Mouse (Mus musculus) right cerebral cortex, postnatal 25 days (tissue): ENCODE measurements around the gene Nup210.

ENCODE experiments used
- DNase-seq: peaks from one replicate; pipeline ENCODE4 v3.0.0; 2022

The Nup210 gene

GRCm38 (mm10) chr6:91014198-91014958 lies 102.3 kb downstream of the Nup210 start:
- DNase-seq, result no peak

DNA sequence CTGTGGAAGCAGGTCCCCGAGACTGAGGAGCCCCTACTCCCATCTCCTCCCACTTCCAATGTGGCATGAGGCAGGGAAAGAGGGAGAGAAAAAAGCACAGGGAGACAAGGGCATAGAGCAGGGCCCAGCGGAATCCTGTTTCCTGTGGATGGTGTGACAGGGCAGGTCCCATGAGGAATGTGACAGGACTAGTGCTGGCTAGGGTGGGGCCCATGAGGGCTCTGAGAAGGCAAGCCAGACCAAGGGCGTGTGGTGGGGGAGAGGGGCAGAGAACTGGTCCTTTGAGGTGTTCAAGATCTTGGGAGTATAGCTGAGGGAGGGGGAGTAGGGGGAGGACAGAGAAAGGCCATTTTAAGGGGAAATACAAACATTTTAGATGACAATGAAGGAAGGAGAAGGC lies 104.2 kb downstream of the Nup210 start:
- no peak for DNase-seq

GRCm38 (mm10) chr6:91011568-91011967 lies 105.1 kb downstream of the Nup210 start:
- no peak for DNase-seq

- DNase-seq, result no peak
Observed at GRCm38 (mm10) chr6:91008284-91008830, 108.3 kb downstream of the Nup210 start.

GRCm38 (mm10) chr6:91007207-91007606 lies 109.4 kb downstream of the Nup210 start:
- DNase-seq, result no peak

DNA sequence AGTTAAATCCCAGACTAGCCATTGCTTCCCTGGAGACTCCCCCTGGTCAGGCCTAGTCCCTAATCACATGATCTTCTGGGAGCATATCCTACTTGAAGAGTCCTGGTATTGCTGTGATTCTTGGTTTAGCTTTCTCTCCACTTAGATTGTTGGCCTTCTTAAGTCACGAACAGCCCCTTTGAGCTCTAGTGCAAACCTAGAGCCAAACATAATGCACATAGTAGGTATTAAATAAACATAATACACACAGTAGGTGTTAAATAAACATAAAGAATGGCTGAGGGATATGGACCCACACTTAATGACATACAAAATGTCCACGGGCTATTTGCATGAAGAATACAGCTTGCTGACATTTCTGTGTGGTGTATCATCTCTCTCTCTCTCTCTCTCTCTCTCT lies 112.5 kb downstream of the Nup210 start:
- no peak for DNase-seq

DNA sequence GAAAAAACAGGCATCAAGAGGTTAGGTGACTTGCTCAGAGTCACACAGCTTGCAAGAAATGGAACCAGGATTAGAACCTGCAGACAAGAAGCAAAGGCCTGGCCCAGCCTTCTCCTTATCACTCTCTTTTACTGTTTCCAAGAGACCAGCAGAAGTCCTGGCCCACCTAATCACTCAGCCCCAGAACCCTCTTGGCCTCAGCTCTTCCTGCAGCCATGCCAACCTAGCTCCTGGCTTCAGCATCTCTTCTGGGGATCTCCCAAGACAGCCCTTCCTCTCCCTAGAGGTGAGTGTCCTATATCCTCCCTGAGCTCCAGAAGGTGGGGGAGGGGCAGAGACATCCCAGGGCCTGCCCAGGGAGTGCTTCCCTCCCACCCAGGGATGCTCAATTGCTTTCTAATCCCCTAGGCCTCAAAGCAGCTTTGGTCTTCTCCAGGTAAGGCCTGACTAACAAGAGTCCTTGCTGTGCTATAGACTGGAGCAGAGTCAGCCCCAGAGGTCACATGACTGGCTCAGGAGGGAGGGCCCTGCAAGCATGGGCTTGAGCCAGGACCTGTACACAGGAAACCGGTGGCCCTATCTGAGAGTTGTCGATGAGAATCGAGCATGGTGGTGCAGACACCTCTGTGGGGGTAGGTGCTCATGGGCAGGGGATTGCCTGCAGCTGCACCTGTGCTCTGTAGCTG lies 113.2 kb downstream of the Nup210 start:
- no peak for DNase-seq

DNA sequence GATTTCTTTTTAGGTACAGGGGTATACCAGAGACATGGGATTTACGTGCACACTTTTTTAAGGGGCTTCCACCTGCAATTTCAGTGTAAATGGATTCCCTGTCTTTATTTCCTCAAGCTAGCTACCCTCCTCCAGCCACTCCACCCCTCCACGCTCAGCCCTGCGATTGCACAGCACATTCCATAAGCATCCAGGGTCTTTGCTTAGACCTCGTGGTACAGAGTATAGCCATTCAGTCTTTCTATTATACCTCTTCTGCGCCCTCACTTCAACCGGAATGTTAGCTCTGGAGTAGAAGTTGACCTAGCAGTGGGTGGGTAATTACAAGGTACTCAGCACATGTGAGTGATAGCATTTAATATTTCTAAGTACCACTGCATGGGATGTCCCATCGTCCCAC lies 115.1 kb downstream of the Nup210 start:
- DNase-seq, result no peak

- peak; percentile 75 for DNase-seq
Observed at GRCm38 (mm10) chr6:91000819-91001525, 115.7 kb downstream of the Nup210 start.

DNA sequence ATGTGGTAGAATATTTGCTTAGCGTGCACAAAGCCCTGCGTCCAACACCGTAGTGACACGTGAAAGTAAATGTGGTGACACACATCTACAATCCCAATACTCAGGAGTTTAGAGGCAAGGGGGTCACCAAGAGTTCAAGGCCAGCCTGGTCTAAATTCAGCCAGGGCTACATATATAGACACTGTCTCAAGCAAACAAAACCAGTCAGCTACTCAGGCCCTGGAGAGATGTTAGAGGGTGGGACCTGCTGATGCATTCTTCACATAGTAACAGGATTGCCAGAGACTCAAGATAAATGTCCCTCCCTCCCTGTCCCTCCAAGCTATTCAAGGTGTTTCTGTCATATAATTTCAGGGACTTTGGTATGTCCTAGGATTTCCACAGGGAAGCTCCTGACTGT lies 117.5 kb downstream of the Nup210 start:
- DNase-seq, result no peak

GRCm38 (mm10) chr6:90997025-90997424 lies 119.6 kb downstream of the Nup210 start:
- no peak for DNase-seq

DNA sequence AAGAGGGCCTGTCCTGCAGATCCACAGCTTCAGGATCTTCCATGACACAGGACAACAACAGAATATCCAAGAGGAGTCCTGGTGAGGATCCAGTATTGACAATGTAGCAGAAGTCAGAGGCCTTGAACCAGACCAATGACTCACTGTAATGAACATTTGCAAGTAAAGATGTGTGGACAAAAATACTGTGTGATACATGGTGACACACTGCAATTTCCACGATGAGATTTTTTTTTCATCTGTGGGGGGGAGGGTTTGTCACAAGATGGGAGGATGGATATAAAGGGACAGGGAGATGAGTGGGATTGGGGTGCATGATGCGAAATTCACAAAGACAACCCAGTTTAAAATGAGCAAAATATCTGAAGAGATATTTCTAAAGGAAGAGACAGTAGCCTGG lies 120.4 kb downstream of the Nup210 start:
- no peak for DNase-seq

DNA sequence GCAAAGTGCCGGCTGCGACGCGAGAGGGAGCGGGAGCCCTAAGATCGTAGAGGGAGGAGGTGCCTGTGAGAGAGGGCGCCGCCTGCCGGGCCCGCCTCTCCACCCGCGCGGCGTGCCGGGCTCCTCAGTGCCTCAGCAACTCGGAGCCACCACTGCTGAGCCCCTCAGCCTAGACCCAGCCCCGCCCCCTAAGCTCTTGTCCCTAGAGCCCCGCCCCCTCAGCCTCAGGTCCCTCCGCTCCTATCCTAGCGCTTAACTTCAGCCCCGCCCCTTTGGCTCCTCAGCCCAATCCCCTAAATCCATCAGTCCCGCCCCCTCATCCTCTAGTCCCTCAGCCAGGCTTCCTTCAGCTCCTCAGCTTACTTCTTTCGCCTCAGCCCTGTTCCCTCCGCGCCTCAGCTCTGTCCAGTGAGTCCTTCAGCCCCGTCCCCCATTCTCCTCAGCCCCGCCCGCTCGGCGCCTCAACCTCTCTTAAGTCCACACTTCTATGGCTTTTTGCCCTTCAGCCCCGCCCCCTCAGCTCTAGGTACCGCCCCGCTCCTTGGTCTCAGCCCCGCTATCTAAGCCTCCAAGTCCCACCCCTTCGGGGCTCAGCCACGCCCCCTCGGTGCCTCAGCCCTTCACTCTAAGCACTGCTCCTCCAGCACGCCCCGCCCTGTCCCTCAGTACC lies 127.8 kb downstream of the Nup210 start, which contains the start of gene Iqsec1:
Gene Iqsec1, minus strand, starts transcription at position 38 of the 670 bp plus-strand sequence.
- peak; percentile 82 for DNase-seq

- no peak for DNase-seq
Observed at GRCm38 (mm10) chr6:90988299-90988625, 128.4 kb downstream of the Nup210 start.

GRCm38 (mm10) chr6:90987561-90988298 lies 128.9 kb downstream of the Nup210 start:
- DNase-seq, result peak; percentile 55

DNA sequence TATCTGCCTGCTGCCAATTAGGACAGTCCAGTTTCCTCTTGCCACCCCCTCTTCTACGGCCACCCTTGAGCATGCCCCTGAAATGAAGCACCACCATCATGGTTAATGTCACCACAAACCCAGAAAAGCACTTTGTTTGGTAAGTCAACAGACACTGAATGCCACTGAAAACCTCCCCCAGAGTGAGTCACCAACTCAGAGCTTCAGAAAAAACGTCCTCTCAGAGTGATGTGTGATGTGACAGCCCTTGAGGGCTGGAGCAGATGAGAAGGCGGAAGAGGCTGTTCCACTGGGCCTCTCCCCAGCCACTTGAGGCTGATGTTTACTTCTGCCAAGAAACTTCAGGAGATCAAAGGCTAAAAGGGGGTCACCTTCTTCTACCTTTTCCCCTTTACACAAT lies 132.5 kb downstream of the Nup210 start:
- no peak for DNase-seq

- peak; percentile 20 for DNase-seq
Observed at GRCm38 (mm10) chr6:90974279-90974678, 142.3 kb downstream of the Nup210 start.

DNA sequence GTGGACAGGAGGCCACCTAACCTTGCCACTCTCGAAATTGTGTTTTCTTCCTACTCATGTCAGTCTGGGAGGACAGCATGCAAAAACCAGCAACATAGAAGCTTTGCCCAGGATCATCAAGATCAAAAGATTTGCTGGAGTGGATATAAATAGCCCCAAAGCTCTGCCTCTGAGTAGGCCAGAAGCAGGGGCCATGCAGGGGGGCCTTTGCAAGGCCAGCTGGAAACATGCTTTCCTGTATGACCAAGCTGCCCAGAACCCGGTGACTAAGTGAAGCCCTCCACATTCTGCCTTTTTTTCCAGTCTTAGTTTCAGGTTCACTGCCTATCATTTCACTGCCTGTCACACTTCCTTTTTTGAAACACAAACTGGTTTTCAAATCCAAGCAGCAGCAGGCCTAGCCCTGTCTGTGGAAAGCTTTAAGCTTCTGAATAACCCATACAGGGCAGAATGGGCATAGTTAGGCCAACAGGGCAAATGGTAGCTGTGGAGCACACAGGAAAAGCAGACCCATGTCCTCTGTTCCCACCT lies 147.2 kb downstream of the Nup210 start:
- no peak for DNase-seq
